Mouse (Mus musculus): ENCODE data around the gene Spdya. TPM values are rescaled to one million over a fixed set of nuclear protein-coding genes. Genes with fewer than 3 reads are reported as not detected.
"Not testable (repeated sequence)": the region's sequence is repeated elsewhere in the genome, so short reads cannot be mapped to it uniquely, and the experiment has no call there.

Gene Spdya
- polyA plus RNA-seq, 1 experiment from 2014 or later = 0.39 TPM

- Histone ChIP-seq H3K9ac (no peak overlapping the region), H3K4me1 (replicated peaks) (no peaks in the 10 kb centered on the region), H3K27ac (no peak overlapping the region), H3K27me3 (no peaks in the 10 kb centered on the region), H3K4me2 (no peak overlapping the region), H3K36me3 (peaks cover 84% of the 10 kb centered on the region), H3K9me3 (replicated peaks) (no peaks in the 10 kb centered on the region), H3K4me3 (no peak overlapping the region)
- 79% methylated on average over 8 of the region's 8 CpGs for WGBS
- ATAC-seq (replicated peaks; ENCODE audit: insufficient number of reproducible peaks, insufficient read depth, low FRiP score, low read depth) = no peak
Measured at GRCm38 (mm10) chr17:71636786-71637185, 84.9 kb downstream of the Spdya start.

- Histone ChIP-seq H3K4me2 (no peak overlapping the region), H3K27ac (no peak overlapping the region), H3K36me3 (peaks cover 87% of the 10 kb centered on the region), H3K4me1 (replicated peaks) (no peaks in the 10 kb centered on the region), H3K27me3 (no peaks in the 10 kb centered on the region), H3K9me3 (replicated peaks) (no peaks in the 10 kb centered on the region), H3K9ac (no peak overlapping the region), H3K4me3 (no peak overlapping the region)
- no peak for ATAC-seq (replicated peaks; ENCODE audit: insufficient number of reproducible peaks, insufficient read depth, low FRiP score, low read depth)
- 79% methylated on average over 4 of the region's 4 CpGs for WGBS
Measured at GRCm38 (mm10) chr17:71637750-71638265, 85.9 kb downstream of the Spdya start.

GRCm38 (mm10) chr17:71639056-71639455, 87.2 kb downstream of the Spdya start:
- not testable (repeated sequence) for H3K4me1 ChIP-seq (replicated peaks); H3K9ac ChIP-seq; H3K9me3 ChIP-seq (replicated peaks); ATAC-seq (replicated peaks; ENCODE audit: insufficient number of reproducible peaks, insufficient read depth, low FRiP score, low read depth); H3K27me3 ChIP-seq; H3K4me3 ChIP-seq; H3K27ac ChIP-seq; H3K4me2 ChIP-seq
- peaks cover 82% of the 10 kb centered on the region for H3K36me3 ChIP-seq
- 72% methylated on average over 5 of the region's 5 CpGs for WGBS

Other genes starting within 250 kb of the Spdya start
- 35.4 and 39.8 TPM in 2 replicates for gene Emilin2, start 240.1 kb upstream of the Spdya start, polyA plus RNA-seq (2015; fragmentation: Nextera tagmentation; extraction: Ambion mirVana)
- 2.1 and 2.7 TPM in 2 replicates for gene Gm4707, start 92.1 kb upstream of the Spdya start, polyA plus RNA-seq (2015; fragmentation: Nextera tagmentation; extraction: Ambion mirVana)
- gene Smchd1, start 76.7 kb upstream of the Spdya start, polyA plus RNA-seq (2015; fragmentation: Nextera tagmentation; extraction: Ambion mirVana) = 33.2 and 33.3 TPM in 2 replicates
- 31.8 and 32.3 TPM in 2 replicates for gene Ndc80, start 25.2 kb upstream of the Spdya start, polyA plus RNA-seq (2015; fragmentation: Nextera tagmentation; extraction: Ambion mirVana)
- gene Wdr43, start 63.8 kb downstream of the Spdya start, polyA plus RNA-seq (2015; fragmentation: Nextera tagmentation; extraction: Ambion mirVana) = 32.4 and 40.5 TPM in 2 replicates
- gene Togaram2, start 121.2 kb downstream of the Spdya start, polyA plus RNA-seq (2015; fragmentation: Nextera tagmentation; extraction: Ambion mirVana) = 2.3 and 2.6 TPM in 2 replicates
- 0.03 TPM in 1 of 2 replicates, not detected in the other for gene Pcare, start 200.8 kb downstream of the Spdya start, polyA plus RNA-seq (2015; fragmentation: Nextera tagmentation; extraction: Ambion mirVana)
- 35.4 and 37.7 TPM in 2 replicates for gene Clip4, start 216.4 kb downstream of the Spdya start, polyA plus RNA-seq (2015; fragmentation: Nextera tagmentation; extraction: Ambion mirVana)